Mouse (Mus musculus) duodenum, adult 2 months (tissue): Measurements from ENCODE around the gene Chac2. TPM values are rescaled to one million over a fixed set of nuclear protein-coding genes. Genes with fewer than 3 reads are reported as not detected.

ENCODE experiments used
- polyA plus RNA-seq: library from polyadenylated mRNA; depleted of rRNA; stranded (reverse); fragments of >200 nt; gene quantifications from 2 replicates; pipeline ENCODE4 v1.2.3, GENCODE M21; 2012; ENCODE audit warnings: low replicate concordance; rRNA removed

Gene Chac2
- 1.4 and 1.7 TPM in 2 replicates for polyA plus RNA-seq

GRCm38 (mm10) chr11:30985877-30986624 is at the start of gene Chac2:
TSS of gene Chac2 (minus strand) at chr11:30986350.

GRCm38 (mm10) chr11:30954279-30954725 is 31.8 kb downstream of the Chac2 start, which contains the start of gene Erlec1:
TSS of gene Erlec1 (minus strand) at chr11:30954335.

Other genes starting within 250 kb of the Chac2 start
- gene Psme4, start 214.6 kb downstream of the Chac2 start, polyA plus RNA-seq = 1.7 and 2.7 TPM in 2 replicates
- 0.02 and 0.04 TPM in 2 replicates for gene Gpr75, start 101.0 kb downstream of the Chac2 start, polyA plus RNA-seq
- 0.20 and 0.41 TPM in 2 replicates for gene Asb3, start 100.9 kb downstream of the Chac2 start, polyA plus RNA-seq
- 6.9 and 9.9 TPM in 2 replicates for gene Erlec1, start 32.0 kb downstream of the Chac2 start, polyA plus RNA-seq
- gene Gm17332, start 196.1 kb upstream of the Chac2 start, polyA plus RNA-seq = not detected in 2 replicates